Mouse (Mus musculus) thymus, postnatal 25 days (tissue): ENCODE data around the gene Cep68.

ENCODE experiments used
- DNase-seq: peaks from one replicate; pipeline ENCODE4 v3.0.0; 2022

Cep68 gene

GRCm38 (mm10) chr11:20202299-20203011 is 46.8 kb downstream of the Cep68 start:
- DNase-seq: no peak

GRCm38 (mm10) chr11:20201661-20202101 is 47.5 kb downstream of the Cep68 start:
- no peak for DNase-seq

- peak; percentile 100 for DNase-seq
Observed at GRCm38 (mm10) chr11:20200713-20201575, 48.3 kb downstream of the Cep68 start, which contains the start of gene Rab1a. TSS of gene Rab1a (plus strand) at chr11:20201432.

- DNase-seq: peak; percentile 11
Observed at GRCm38 (mm10) chr11:20193100-20193736, 56.0 kb downstream of the Cep68 start.

GRCm38 (mm10) chr11:20187271-20187670 is 62.0 kb downstream of the Cep68 start:
- no peak for DNase-seq
